Mouse (Mus musculus) MEL (cell line): ENCODE measurements around the gene Gm10837.

Source experiments
- CTCF ChIP-seq, 3 experiments: IDR thresholded peaks in 2 of 3; conservative IDR thresholded peaks in 1 of 3; 2 replicates each; pipeline ENCODE4 v1.5.1; 2011 to 2012; ENCODE audit warnings: low read length in 3 of 3, low read depth in 2 of 3, mild to moderate bottlenecking in 2 of 3, improper control_type of control experiment in 1 of 3, inconsistent platforms in 1 of 3, mixed read lengths in 1 of 3, moderate library complexity in 1 of 3; ENCODE audit not compliant: control insufficient read depth in 1 of 3, insufficient read depth in 1 of 3, poor library complexity in 1 of 3, severe bottlenecking in 1 of 3
- EP300 ChIP-seq, 2 experiments: IDR thresholded peaks; 2 replicates each; pipeline ENCODE4 v1.6.1; 2011; ENCODE audit warnings: improper control_type of control experiment in 2 of 2, low read length in 2 of 2, low read depth in 1 of 2, mild to moderate bottlenecking in 1 of 2
- ETS1 ChIP-seq: IDR thresholded peaks from 2 replicates; pipeline ENCODE4 v1.6.1; 2012; ENCODE audit warnings: low read depth, mild to moderate bottlenecking, inconsistent platforms, low read length, improper control_type of control experiment, moderate library complexity
- GABPA ChIP-seq: IDR thresholded peaks from 2 replicates; pipeline ENCODE4 v1.6.1; 2012; ENCODE audit warnings: low read depth, mild to moderate bottlenecking, inconsistent platforms, low read length, improper control_type of control experiment, moderate library complexity
- GATA1 ChIP-seq: IDR thresholded peaks from 2 replicates; pipeline ENCODE4 v1.6.1; 2011; ENCODE audit warnings: low read depth, low read length, improper control_type of control experiment
- JUND ChIP-seq: IDR thresholded peaks from 2 replicates; pipeline ENCODE4 v1.6.1; 2011; ENCODE audit warnings: low read depth, mild to moderate bottlenecking, improper control_type of control experiment, low read length
- MEF2A ChIP-seq: IDR thresholded peaks from 2 replicates; pipeline ENCODE4 v1.6.1; 2014; ENCODE audit warnings: low read depth, mild to moderate bottlenecking, inconsistent platforms, low read length, improper control_type of control experiment; ENCODE audit not compliant: poor library complexity, insufficient replicate concordance, severe bottlenecking; ENCODE audit errors: extremely low read depth
- POLR2A ChIP-seq, 2 experiments: IDR thresholded peaks; 2 replicates each; pipeline ENCODE4 v1.6.1; 2011 to 2012; ENCODE audit warnings: low read length in 2 of 2, mild to moderate bottlenecking in 2 of 2, control low read depth in 1 of 2, improper control_type of control experiment in 1 of 2, low read depth in 1 of 2, moderate library complexity in 1 of 2; ENCODE audit not compliant: control insufficient read depth in 1 of 2, insufficient read depth in 1 of 2, poor library complexity in 1 of 2
- SIN3A ChIP-seq: IDR thresholded peaks from 2 replicates; pipeline ENCODE4 v1.6.1; 2012; ENCODE audit warnings: low read length, improper control_type of control experiment, inconsistent platforms
- TCF12 ChIP-seq: IDR thresholded peaks from 2 replicates; pipeline ENCODE4 v1.6.1; 2014; ENCODE audit warnings: low read depth, mild to moderate bottlenecking, inconsistent platforms, low read length, improper control_type of control experiment, moderate library complexity
- USF2 ChIP-seq, 2 experiments: IDR thresholded peaks; 2 replicates each; pipeline ENCODE4 v1.6.1; 2011 to 2012; ENCODE audit warnings: improper control_type of control experiment in 2 of 2, low read length in 2 of 2, borderline replicate concordance in 1 of 2, inconsistent platforms in 1 of 2, low read depth in 1 of 2, mild to moderate bottlenecking in 1 of 2; ENCODE audit not compliant: insufficient read depth in 1 of 2
- ZC3H11A ChIP-seq: IDR thresholded peaks from 2 replicates; pipeline ENCODE4 v1.6.1; 2012; ENCODE audit warnings: low read depth, mild to moderate bottlenecking, inconsistent platforms, low read length, improper control_type of control experiment
- ZNF384 ChIP-seq: IDR thresholded peaks from 2 replicates; pipeline ENCODE4 v1.6.1; 2012; ENCODE audit warnings: low read depth, mild to moderate bottlenecking, inconsistent platforms, low read length, improper control_type of control experiment

- no peak for TF ChIP-seq EP300 (IDR thresholded peaks at IDR 0.05; ENCODE audit: low read depth in 1 of 2, low read length in 2 of 2)
- TF ChIP-seq CTCF (IDR thresholded peaks at IDR 0.05 in 2 of 3, conservative IDR thresholded peaks at IDR 0.05 in 1 of 3; ENCODE audit: control insufficient read depth in 1 of 3, insufficient read depth in 1 of 3, low read depth in 2 of 3, low read length in 3 of 3, poor library complexity in 1 of 3, severe bottlenecking in 1 of 3) = no peak
- TF ChIP-seq SIN3A = no peak
- no peak for TF ChIP-seq ZC3H11A
- TF ChIP-seq JUND = no peak
- TF ChIP-seq POLR2A (IDR thresholded peaks at IDR 0.05; ENCODE audit: control insufficient read depth in 1 of 2, insufficient read depth in 1 of 2, low read depth in 1 of 2, low read length in 2 of 2, poor library complexity in 1 of 2) = no peak
- TF ChIP-seq MEF2A = no peak
- TF ChIP-seq GABPA = no peak
- TF ChIP-seq ETS1 = no peak
- TF ChIP-seq ZNF384 = no peak
- no peak for TF ChIP-seq GATA1
- TF ChIP-seq TCF12 = no peak
- no peak for TF ChIP-seq USF2 (IDR thresholded peaks at IDR 0.05; ENCODE audit: borderline replicate concordance in 1 of 2, insufficient read depth in 1 of 2, low read depth in 1 of 2, low read length in 2 of 2)
These were observed 11.8 kb upstream of the Gm10837 start for GRCm38 (mm10) chr14:122478574-122479011.
